Mouse (Mus musculus) spleen, adult 2 months (tissue): ENCODE data around the gene Nobox.

Source experiments
- CTCF ChIP-seq: fragments of 200-500 bp; IDR thresholded peaks from 2 replicates; pipeline ENCODE4 v1.5.1; 2011; ENCODE audit warnings: mild to moderate bottlenecking, inconsistent platforms; ENCODE audit not compliant: insufficient read depth, insufficient read length, insufficient replicate concordance; ENCODE audit errors: extremely low read depth
- POLR2A ChIP-seq: fragments of 200-500 bp; IDR thresholded peaks from 2 replicates; pipeline ENCODE4 v1.6.1; 2011; ENCODE audit warnings: low read depth, low read length, inconsistent platforms

DNA sequence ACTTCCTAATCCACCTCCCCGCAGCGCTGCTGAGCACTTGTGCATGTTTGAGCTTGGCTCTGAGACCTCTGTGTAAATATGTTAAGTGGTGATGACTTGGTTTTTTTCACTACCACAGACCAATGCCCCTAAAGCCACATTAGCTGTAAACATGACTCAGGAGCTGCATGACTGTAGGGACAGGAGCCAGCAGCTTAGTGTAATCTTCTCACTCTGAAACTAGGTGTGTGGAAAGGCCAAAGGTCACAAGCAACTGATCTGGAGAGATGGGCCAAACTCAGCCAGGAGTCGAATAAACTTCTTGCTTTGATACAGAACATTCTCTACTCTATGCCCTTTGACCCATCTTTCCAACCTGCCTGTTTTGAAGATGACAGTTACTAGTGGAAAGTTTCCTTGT, 17.3 kb downstream of the Nobox start:
- TF ChIP-seq CTCF: no peak
- no peak for TF ChIP-seq POLR2A
